Mouse (Mus musculus) heart, postnatal 4 days (tissue): ENCODE data around the gene Kif27. TPM values are rescaled to one million over a fixed set of nuclear protein-coding genes. Genes with fewer than 3 reads are reported as not detected.

Experiments used
- DNase-seq: peaks from one replicate; pipeline ENCODE4 v3.0.0; 2021
- total RNA-seq, 2 experiments: library from RNA; stranded (reverse); gene quantifications; 2 replicates each; pipeline ENCODE4 v1.2.3; 2021

Kif27 gene
- total RNA-seq, 2 experiments from 2014 or later: 0.34 to 0.79 TPM

DNA sequence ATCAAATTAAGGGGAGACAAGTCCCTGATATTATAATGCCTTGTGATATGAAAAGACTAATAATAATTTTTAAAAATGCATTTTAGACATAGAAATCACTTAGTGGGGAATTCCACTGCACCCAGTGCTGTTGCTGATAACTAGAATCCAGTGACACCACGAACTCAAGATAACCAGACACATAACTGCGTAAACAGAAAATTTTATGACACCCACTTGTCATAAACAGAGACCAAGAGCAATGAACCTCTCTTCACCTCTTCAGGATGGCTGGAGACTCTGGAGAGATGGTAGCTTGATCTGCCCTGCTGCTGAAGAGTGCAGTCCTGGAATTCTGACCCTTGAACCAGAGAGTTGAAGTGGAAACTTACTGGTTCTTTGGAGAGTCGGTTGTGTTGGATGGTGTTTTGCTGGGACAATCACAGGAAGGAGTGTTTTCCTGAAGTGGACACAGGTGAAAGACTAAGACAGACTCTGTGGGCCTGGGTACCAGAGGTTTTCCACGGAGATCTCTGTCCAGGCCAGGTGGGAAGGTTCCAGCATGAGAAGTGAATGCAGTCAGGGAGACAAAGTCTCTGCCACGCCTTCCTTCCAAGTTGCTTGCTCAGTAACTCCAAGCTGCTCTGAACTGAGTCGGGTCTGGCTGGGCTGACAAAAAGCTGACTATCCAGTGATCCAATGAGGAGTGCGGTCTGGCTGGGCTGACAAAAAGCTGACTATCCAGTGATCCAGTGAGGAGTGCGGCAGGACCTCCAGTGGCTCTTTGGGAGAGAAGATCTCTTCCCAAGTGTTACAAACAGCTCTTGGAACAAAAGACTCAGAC, 5.6 kb upstream of the Kif27 start:
- no peak for DNase-seq

DNA sequence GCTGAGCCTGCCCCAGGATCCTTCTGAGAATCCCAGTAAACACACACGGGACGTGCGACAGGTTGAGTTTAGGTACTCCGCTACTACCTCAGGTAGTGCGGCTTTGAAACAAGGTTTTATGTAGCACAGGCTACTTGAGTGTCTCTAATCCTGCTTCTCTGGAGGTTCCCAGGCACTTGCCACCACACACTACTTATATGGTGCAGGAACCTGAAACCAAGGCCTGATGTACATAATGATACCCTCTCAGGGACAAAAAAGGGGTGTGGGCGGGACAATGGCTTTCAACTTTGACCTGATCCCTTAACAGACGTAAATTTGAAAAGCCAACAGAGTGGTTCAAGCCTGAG, 357 bp upstream of the Kif27 start:
- no peak for DNase-seq

DNA sequence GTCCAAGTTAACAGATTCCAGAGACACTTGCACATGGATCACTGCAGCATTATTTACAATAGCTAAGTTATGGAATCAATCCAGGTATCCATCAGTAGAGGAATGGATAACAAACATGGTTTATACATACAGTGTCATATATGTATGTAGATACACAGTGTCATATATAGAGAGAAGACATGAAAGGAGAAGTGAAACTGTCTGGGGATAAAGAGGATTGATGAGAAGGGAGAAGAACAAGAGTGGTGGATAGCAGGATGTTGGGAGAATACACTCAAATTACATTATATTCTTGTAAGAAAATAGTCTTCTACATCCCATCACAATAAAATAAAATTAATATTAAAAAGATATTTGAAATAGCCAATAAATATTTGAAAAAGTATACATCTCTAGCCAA, 5.9 kb downstream of the Kif27 start:
- no peak for DNase-seq

DNA sequence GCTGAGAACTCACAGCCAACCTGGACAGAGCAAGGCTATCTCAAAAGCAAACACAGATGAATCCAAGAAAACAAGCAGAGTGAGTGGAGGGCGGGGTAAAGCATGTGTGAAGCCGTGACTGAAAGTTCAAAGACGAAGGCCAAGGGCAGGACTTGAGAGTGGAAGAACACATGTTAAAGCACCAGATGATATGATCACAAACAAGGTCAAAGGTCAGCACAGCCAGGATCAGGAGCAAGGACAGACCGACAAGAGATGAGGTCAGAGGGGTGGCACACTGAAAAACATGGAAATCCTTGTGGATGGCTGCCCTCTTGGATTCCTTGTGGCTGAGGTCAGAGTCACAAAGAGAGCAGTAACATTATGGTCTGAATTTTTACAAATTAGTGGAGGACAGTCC, 8.3 kb downstream of the Kif27 start:
- no peak for DNase-seq

DNA sequence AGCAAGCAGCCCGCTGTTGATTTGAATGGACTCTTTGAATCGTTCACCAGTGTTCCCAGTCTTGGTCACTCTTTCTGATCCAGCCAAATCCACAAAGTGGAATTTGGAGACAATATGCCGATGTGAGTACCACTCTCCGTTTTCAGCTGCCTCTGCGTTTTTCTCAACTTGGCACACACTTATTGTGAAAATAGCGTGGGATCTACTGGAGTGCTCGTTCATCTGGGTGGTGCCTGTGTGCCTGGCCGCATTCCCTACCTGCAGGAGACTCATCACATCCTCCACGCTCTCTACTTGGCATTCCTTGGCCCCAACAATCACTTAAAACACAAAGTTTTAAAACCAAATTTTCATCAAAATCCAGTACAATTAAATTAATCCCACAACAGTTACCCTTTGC, 14.4 kb downstream of the Kif27 start:
- DNase-seq: no peak

DNA sequence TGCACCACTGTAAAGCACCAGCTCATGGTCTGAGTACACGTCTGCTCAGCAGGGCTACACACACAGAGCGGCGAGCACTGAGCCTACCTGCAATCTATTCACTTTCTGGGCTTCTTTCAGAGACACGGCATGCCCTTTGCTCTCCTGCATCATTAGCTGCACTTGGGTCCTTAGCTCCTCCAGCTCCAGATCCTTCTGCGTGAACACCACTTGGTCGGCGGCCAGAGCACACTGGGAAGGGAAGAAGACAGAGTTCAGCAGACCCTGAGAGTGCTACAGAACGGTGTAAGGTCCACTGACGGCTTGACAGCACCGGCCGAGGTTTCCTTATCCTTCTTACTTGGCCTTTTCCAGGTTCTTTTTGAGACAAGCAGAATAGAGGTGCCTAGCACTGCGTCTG, 21.5 kb downstream of the Kif27 start:
- DNase-seq: no peak

DNA sequence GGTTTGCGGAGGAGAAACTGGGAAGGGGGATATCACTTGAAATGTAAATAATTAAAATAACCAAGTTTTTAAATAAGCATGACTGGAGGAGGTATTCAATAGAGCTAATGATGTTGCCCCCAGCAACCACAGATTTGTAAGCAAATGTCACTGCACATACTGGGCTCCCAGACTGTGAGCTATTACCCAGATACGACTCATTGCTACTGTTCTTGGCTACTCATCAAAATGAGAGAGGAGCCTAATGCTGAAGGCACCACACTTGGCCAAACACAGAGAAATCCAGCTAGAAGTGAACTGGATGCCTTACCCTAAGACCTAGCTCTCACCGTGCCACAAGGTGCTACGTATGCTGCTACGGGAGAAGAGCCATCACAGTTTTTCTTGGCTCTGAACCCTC, 24.8 kb downstream of the Kif27 start:
- no peak for DNase-seq

DNA sequence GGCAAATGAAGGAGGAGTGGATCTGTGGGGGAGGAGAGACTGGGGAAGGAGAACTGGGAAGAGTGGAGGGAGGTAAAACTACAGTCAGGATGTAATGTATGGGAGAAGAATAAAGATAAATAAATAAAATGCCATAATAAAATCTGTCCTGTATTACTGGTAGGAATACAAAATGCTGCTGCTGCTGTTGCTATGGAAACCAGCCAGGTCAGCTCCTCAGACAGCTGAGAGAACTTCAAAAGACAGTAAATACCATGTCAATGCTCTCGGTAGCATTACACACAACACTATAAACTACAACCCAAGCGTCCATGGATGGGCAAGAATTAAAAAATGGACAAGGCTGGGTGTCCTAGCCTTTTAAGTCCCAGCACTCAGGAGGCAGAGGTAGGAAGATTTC, 41.2 kb downstream of the Kif27 start:
- no peak for DNase-seq

DNA sequence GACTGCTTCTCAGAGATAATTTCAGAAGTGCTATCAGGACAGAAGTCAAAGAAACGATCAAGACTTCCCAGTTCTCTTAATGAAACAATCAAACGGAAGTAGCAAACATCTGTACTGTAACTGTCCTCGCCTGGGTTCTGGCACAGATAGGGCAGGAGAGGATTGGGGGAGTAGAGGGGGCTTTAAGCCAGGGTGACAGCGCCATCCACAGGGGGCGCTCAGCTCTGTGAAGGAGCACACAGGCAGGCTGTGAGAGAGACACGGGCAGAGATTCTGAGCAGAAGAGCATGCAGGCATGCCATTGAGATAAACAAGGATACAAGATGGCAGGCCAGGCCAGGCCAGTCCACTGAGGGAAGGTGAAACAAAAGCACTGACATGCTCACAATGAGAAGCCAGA, 43.9 kb downstream of the Kif27 start:
- no peak for DNase-seq

DNA sequence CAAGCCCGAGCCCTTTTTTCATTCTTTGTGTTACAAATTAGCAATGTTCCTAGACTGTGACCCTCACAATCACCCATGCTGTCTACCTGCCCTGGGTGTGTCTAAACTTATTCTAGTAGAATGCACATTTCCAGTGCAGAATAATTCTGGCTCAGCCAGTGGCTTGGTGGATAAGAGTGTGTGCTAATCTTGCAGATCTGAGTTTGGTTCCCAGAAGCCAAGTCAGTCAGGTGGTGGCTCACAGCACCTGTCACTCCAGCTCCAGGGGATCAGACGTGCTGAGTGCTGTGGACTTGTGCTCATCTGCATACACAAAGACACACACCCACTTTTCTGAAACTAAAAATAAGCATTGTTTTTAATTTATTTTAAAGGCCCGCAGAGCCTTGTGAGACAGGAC, 45.2 kb downstream of the Kif27 start:
- DNase-seq: no peak

DNA sequence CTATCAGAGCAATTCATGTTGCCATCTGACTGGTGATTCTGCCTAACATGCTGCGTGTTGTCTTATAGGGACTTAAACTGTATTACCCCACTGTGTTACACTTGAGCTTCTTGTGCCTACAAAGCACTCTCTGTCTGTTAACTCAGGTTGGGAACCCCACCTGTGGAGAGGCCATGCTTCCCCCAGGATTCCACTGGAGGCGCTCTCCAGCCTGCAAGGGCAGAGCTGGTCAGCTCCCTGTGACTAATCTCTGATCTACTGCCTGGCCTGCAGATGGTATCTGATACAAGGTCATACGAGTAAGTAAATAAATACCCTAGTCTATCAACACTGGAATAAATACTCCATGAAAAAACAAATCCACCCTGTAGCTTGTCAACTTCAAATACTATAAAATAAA, 47.6 kb downstream of the Kif27 start:
- DNase-seq: no peak

DNA sequence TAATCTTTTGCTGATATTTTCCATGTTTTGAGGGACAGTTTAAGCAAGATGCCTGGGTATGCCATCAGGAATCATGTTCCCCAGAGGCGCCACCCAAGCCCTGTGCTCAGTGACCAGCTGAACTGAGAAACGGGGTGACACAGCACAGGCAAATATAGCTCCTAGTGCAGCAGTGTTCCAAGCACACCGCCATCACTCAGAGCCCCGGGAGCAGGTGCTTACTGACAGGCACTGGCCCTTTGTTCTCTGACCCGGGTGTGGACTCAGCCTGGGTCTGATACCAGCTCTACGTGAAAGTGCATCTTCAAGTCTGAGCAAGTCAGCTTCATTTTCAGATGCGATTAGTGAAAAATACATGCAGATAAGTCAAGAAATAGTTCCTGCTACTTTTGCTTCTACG, 49.4 kb downstream of the Kif27 start:
- DNase-seq: no peak

DNA sequence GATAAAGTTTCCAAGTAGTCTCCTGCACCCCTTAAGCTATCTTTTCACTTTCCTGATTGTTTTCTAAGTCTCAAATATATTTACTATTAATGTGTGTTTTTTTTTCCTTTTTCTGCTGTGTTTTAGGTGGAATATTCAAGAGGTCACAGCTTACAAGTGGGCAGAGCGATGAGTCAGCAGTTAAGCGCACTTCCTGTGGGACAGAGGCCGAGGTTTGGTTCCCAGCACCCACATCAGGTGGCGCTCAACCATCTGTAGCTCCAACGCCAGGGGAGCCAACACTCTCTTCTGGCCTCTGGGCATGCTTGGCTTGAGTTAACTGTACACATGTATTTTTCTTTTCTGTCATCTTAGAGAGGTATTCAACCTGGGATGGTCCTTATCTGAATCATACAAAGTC, 51.5 kb downstream of the Kif27 start:
- DNase-seq: no peak

DNA sequence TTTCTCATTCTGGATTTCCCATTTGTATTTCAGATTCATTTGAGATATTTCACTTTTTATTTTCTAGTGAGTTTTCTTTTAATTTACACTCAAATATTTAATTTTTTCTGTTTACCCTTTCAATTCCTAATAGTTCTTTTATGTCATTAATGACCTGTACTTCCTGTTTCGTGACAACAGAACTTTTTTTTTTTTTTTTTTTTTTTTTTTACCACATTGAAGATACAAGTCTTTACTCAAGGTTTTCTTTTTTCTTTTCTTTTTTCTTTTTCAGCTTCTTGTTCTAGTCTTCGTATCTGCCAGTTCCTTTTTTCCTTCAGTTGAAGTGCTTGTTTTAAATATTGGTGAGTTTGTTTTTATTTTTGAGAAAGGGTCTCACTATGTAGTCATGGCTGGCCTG, 53.7 kb downstream of the Kif27 start:
- DNase-seq: no peak

DNA sequence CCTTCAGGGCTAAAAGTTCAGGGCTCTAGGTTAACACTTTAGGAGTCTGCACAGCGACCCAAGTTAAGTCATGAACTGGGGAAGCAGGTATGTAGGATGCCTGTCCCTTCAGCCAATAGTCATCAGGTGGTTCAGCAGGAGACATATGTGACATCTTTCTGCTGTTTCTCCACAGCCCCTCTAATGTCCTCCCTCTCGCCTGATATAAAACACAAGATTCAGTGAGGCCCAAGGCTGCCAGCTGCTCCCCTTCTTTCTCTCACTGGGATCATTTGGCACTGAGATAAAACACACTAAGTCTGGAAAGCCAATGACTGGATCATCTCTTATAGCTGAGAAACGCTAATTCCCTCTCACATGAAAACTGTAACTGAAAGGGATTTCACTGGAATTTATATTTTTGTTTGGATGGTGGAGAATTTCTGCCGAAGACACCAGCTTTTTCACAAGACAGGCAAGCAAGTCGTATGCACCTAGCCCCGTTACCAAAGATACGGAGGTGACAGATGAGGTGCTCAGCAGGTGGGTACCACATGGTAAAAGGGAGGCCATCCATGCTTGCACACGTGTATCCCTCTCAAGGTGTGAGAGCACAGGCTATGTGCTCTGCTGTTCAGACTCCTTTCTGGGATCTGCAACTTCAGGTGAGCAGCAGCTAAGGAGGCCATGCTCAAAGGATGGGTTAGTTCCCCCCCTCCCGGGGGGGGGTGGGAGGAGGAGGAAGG, 56.3 kb downstream of the Kif27 start:
- no peak for DNase-seq

DNA sequence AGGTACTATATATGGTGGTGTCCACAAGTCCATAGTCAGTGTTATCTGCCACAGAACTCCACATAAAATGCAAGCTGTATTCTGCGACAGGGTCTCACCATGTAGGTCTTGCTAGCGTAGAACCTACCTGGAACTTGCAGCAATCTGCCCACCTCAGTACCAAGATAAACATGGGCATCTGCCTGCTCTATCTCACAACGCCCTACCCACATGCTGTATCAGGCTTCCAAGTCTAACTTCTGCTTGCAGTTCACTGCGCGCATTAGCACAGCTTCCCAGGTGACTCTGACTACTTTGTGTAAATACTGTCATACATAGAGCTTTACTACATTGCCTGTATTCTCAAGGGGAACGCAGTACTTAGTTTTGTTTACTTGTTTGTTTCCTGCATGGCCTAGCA, 57.0 kb downstream of the Kif27 start:
- DNase-seq: no peak

DNA sequence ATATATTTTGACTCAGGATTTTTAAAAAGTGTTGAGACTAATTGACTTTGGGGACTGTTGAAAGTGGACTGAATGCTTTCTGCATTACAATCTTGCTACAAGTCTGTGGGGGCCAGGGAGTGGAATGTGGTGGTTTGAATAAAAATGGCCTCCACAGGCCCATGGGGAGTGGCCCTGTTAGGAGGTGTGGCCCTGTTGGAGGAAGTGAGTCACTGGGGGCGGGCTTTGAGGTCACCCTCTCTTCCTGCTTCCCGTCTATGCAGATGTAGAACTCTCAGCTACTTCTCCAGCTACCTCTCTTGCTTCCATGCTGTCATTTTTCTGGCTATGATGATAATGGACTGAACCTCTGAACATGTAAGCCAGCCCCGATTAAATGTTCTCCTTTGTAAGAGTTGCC, 60.2 kb downstream of the Kif27 start:
- DNase-seq: no peak

DNA sequence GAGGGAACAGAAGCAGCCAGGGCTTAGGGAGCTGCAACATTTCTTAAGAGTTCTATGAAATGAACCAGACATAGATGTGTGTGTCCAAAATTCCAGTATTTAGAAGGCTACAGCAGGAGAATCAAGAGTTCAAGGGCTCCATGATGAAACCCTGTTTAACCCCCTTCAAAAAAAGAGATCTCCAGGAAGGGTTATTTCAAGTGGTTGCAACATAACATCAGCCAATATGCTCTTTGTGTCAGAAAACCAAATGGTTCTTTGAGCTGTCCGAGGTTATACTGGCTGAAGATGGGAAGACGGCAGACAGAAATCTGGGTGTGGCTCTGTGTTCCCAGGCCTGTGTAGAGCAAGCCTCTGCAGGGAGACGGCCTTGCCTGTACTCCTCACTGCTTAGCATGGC, 63.3 kb downstream of the Kif27 start:
- DNase-seq: no peak

DNA sequence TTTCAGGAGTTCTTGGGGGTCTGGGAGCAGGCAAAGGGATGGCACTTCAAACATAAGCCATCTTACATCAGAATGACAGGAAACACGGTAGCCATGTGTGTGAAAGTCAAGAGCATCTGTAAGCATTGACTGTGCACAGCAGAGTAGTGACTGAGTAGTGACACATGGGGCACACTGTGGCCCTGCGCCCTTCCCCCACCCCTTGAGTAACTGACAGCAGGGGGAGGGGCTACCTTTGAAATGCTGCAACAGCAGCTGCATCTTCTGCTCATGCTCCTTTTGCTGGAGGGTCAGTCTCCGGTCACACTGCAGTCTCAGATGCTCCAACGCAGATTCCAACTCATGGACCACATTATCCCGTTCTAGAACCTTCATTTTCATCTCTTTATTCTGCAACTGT, 66.1 kb downstream of the Kif27 start:
- no peak for DNase-seq

DNA sequence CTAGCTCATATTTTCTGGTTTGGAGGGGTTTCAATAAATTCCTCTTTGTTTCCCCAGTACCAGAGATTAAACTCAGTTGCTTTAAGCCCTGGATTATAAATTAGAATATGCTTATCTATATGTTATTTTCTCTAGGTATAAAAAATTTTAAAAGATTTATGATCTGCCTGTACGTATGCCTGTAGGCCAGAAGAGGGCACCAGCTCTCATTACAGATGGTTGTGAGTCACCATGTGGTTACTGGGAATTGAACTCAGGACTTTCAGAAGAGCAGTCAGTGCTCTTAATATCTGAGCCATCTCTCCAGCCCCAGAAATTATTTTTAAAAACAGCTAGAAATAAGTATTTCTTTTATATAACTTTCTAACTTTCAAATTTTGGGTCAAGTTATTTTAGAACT, 69.6 kb downstream of the Kif27 start:
- no peak for DNase-seq

DNA sequence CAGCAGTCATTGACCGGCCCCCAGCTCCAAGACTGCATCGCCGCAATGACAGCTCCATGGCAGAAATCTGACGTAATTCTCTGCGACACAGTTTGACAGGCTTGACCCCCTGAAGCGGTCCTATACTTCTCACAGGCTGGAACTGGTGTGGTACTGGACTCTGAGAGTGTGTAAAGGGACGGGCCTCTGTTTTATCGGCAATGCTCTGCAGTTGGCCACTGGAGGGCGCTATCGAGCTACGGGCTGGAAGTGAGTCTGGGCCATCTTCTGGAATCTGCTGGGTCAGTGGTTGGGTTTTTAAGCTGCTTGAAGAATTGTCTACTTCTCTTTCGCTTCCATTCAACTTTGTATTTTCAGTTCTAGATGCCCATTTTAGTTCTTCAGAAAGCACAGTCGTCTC, 71.1 kb downstream of the Kif27 start:
- peak; percentile 93 for DNase-seq

DNA sequence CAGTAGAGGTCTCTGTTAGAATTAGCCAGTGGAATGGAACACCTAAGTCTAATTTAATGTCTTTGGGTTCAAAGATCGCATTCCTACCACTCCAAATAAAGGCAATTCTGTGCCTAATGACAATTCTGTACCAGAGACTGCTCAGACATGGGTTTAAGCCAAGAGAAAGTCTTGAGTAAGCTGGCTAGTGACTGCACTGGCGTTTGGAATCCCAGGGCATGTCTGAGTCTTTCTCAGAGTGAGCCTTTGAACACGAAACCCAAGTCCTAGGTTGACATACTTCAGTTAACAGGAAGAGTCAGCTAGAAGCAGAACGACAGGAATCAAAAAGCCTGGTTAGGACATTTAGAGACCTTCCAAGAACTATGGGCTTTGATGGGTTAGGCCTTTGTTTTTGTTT, 75.5 kb downstream of the Kif27 start:
- no peak for DNase-seq

DNA sequence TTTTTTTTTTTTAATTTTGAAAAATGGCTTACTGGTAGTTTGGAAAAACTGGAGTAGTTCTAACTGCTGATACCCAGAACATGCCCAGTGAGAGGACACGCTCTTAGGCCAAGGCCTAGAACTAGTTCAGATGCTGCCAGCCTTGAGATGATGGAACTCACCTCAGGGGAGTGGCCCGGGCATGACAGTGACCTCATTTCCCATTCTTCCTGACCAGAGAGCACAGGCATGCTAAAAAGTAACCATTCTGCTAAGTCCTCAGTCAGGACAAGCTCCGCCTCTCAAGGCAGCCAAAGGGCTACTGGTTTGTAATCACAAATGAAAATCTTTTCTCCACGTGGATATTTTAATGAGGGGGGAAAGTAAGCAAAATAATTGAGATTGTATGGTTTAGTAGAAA, 77.0 kb downstream of the Kif27 start:
- no peak for DNase-seq

DNA sequence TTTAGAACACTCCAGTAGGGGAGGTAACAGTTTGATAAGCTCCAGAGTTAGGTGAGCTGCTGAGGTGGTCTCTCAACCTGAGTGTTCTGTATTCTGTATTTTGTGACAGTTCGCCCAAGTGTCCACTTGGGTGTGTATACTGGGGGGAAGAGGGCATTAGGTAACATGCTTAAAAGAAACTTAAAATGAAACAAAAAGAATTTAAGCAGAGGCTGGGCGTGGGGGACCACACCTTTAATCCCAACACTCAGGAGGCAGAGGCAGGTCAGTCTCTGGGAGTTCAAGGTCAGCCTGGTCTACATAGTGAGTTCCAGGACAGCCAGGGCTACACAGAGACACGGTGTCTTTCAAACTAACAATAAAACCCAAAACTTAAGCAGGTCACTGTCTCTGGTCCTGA, 78.4 kb downstream of the Kif27 start:
- no peak for DNase-seq

DNA sequence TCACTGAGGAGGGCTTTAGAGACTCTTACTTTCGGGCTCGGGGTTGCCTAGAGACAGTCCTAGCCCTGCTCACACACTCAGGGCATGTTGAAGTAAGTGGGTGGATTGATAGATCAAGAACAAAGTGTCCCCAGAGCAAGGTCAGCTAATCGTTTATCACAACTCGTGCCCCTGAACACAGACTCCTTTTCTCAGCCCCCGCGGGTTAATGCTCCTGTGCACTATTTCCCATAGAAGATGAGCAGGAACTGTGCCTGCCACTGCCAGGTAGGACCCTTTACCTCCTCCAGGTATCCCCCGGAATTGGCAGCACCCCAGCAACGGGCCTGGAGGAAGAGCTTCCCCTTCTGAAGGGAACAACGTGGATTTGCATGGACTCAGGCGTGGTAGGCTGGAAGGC, 82.7 kb downstream of the Kif27 start:
- DNase-seq: no peak
